ENCODE assay signal across 9 mouse cellular contexts in the genomic region with DNA sequence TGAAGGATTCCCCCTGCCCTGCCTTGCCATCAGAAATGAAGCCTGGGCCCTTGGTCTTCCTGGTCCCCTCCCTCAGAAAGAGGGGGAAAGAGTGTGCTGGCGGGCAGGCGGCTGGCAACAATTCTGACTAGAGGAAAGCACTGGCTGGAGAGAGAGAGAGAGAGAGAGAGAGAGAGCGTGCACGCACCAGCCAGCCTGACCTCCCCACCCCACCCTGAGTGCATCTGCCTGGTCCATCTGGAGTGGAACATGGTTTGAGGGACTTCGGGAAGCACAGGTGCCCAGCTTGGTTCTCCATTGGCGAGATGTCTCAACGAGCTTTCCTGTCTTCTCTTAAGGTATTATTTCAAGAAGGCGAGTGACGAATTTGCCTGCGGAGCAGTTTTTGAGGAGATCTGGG. TPM values are rescaled to one million over a fixed set of nuclear protein-coding genes. Genes with fewer than 3 reads are reported as not detected.
DNase-seq lines count a peak whose midpoint lies in the region; ATAC-seq and TF ChIP-seq lines count a peak whose summit lies in the region.
"Had no signal": no experiment of that assay in that cellular context is flagged by ENCODE, and none has a peak within 500 bp of the region (broad histone marks: within the 10 kb centered on the region; RNA-seq: fewer than 3 reads in every experiment).

No protein-coding gene starts in this region.

- no peak overlapping the region for H3K9ac ChIP-seq in forebrain, postnatal 0 days
- no peak overlapping the region for H3K9ac ChIP-seq in forebrain, embryonic 16.5 days (replicated peaks; ENCODE audit: low read depth, low read length)
- H3K9ac ChIP-seq in limb, embryonic 14.5 days (ENCODE audit: low read depth, low read length, severe bottlenecking): no peak overlapping the region
- H3K9ac ChIP-seq in kidney, embryonic 14.5 days (ENCODE audit: low read depth, low read length): no peak overlapping the region

- peaks cover 33% of the 10 kb centered on the region for H3K4me1 ChIP-seq in forebrain, embryonic 10.5 days
- H3K4me1 ChIP-seq in forebrain, postnatal 0 days (ENCODE audit: insufficient read depth): no peaks in the 10 kb centered on the region
- peaks cover 24% of the 10 kb centered on the region for H3K4me1 ChIP-seq in forebrain, embryonic 16.5 days (replicated peaks; ENCODE audit: control insufficient read depth, insufficient read depth, low read length)
- peaks cover 24% of the 10 kb centered on the region for H3K4me1 ChIP-seq in limb, embryonic 14.5 days (ENCODE audit: control insufficient read depth, insufficient read depth, low read length)
- H3K4me1 ChIP-seq in kidney, embryonic 14.5 days (ENCODE audit: control insufficient read depth, insufficient read depth, low read length): no peaks in the 10 kb centered on the region

- H3K27ac ChIP-seq in forebrain, embryonic 10.5 days: peak overlapping the region; percentile 65
- H3K27ac ChIP-seq in forebrain, postnatal 0 days (ENCODE audit: low read depth, low read length): no peak overlapping the region
- H3K27ac ChIP-seq in forebrain, embryonic 16.5 days (ENCODE audit: low read length): peak overlapping the region; percentile 20; the same call in 1 of the 2 replicates
- H3K27ac ChIP-seq in limb, embryonic 14.5 days (replicated peaks; ENCODE audit: low read depth, low read length): peak overlapping the region; percentile 80; the same call in 1 of the 2 replicates
- no peak overlapping the region for H3K27ac ChIP-seq in kidney, embryonic 14.5 days (ENCODE audit: low read depth, low read length)

- intact Hi-C loops in gastrocnemius, postnatal 36 days (cut with DNase I): no loop called here

- H3K4me3 ChIP-seq in forebrain, embryonic 10.5 days: no peak overlapping the region
- H3K4me3 ChIP-seq in forebrain, postnatal 0 days (ENCODE audit: low read depth, low read length): no peak overlapping the region
- H3K4me3 ChIP-seq in forebrain, embryonic 16.5 days (replicated peaks; ENCODE audit: low read length): no peak overlapping the region
- H3K4me3 ChIP-seq in limb, embryonic 14.5 days (replicated peaks; ENCODE audit: low read length): no peak overlapping the region
- H3K4me3 ChIP-seq in kidney, embryonic 14.5 days (ENCODE audit: low read length): no peak overlapping the region

- no peak overlapping the region for H3K4me2 ChIP-seq in forebrain, postnatal 0 days (ENCODE audit: low read depth)
- no peak overlapping the region for H3K4me2 ChIP-seq in forebrain, embryonic 16.5 days (ENCODE audit: low read length)
- H3K4me2 ChIP-seq in limb, embryonic 14.5 days (replicated peaks; ENCODE audit: low read depth, low read length, severe bottlenecking): no peak overlapping the region
- H3K4me2 ChIP-seq in kidney, embryonic 14.5 days (replicated peaks; ENCODE audit: low read depth, low read length): no peak overlapping the region

- H3K36me3 ChIP-seq in forebrain, embryonic 10.5 days (replicated peaks): peaks cover 85% of the 10 kb centered on the region
- peaks cover 42% of the 10 kb centered on the region for H3K36me3 ChIP-seq in forebrain, postnatal 0 days (ENCODE audit: insufficient read depth)
- peaks cover 24% of the 10 kb centered on the region for H3K36me3 ChIP-seq in forebrain, embryonic 16.5 days (ENCODE audit: control insufficient read depth, insufficient read depth)
- peaks cover 78% of the 10 kb centered on the region for H3K36me3 ChIP-seq in limb, embryonic 14.5 days (ENCODE audit: control insufficient read depth, insufficient read depth, low read length)
- H3K36me3 ChIP-seq in kidney, embryonic 14.5 days (ENCODE audit: control insufficient read depth, insufficient read depth, low read length): peaks cover 62% of the 10 kb centered on the region
- H3K36me3 ChIP-seq: G1E had no signal

- 89% methylated on average over 10 of the region's 10 CpGs for WGBS in forebrain, embryonic 10.5 days
- 65% methylated on average over 10 of the region's 10 CpGs for WGBS in forebrain, postnatal 0 days
- 52% methylated on average over 10 of the region's 10 CpGs for WGBS in forebrain, embryonic 16.5 days
- WGBS in limb, embryonic 14.5 days: 80% methylated on average over 10 of the region's 10 CpGs
- WGBS in kidney, embryonic 14.5 days: 94% methylated on average over 10 of the region's 10 CpGs

- no peak for ATAC-seq in forebrain, postnatal 0 days
- 0 out of 2 replicates have a peak, but pooled peaks have one; percentile 3 for ATAC-seq in forebrain, embryonic 16.5 days
- ATAC-seq in limb, embryonic 14.5 days (ENCODE audit: low FRiP score, low read depth): no peak
- no peak for ATAC-seq in kidney, embryonic 14.5 days (ENCODE audit: low FRiP score, low TSS enrichment)

- no peaks in the 10 kb centered on the region for H3K27me3 ChIP-seq in forebrain, embryonic 10.5 days (ENCODE audit: poor library complexity, severe bottlenecking)
- H3K27me3 ChIP-seq in forebrain, postnatal 0 days (ENCODE audit: insufficient read depth, low read length): no peaks in the 10 kb centered on the region
- H3K27me3 ChIP-seq in forebrain, embryonic 16.5 days (replicated peaks; ENCODE audit: control insufficient read depth, insufficient read depth, low read length): no peaks in the 10 kb centered on the region
- H3K27me3 ChIP-seq in limb, embryonic 14.5 days (ENCODE audit: control insufficient read depth, insufficient read depth, low read length): no peaks in the 10 kb centered on the region
- no peaks in the 10 kb centered on the region for H3K27me3 ChIP-seq in kidney, embryonic 14.5 days (ENCODE audit: control insufficient read depth, insufficient read depth, low read length)

- no peaks in the 10 kb centered on the region for H3K9me3 ChIP-seq in forebrain, embryonic 10.5 days
- H3K9me3 ChIP-seq in forebrain, postnatal 0 days (ENCODE audit: low read length): no peaks in the 10 kb centered on the region
- no peaks in the 10 kb centered on the region for H3K9me3 ChIP-seq in forebrain, embryonic 16.5 days (ENCODE audit: control insufficient read depth, low read length)
- no peaks in the 10 kb centered on the region for H3K9me3 ChIP-seq in limb, embryonic 14.5 days (ENCODE audit: control insufficient read depth, low read length)
- H3K9me3 ChIP-seq in kidney, embryonic 14.5 days (ENCODE audit: control insufficient read depth, low read length): no peaks in the 10 kb centered on the region

- TF ChIP-seq POLR2A in limb, embryonic 14.5 days (IDR thresholded peaks at IDR 0.05; ENCODE audit: borderline replicate concordance, extremely low read depth, insufficient read depth, insufficient read length): no peak

- TF ChIP-seq CTCF in forebrain, postnatal 0 days (IDR thresholded peaks at IDR 0.05; ENCODE audit: low read depth): no peak

- DNase-seq in forebrain, embryonic 10.5 days (ENCODE audit: extremely low spot score, low spot score): no peak
- DNase-seq in forebrain, postnatal 0 days: no peak
- DNase-seq in brain, adult 2 months (ENCODE audit: low read depth, low spot score): peak; percentile 53
- no peak for DNase-seq in limb, embryonic 14.5 days (ENCODE audit: low spot score)
- DNase-seq in gastrocnemius, postnatal 36 days: no peak
- no peak for DNase-seq in frontal cortex, postnatal 14 days (ENCODE audit: low spot score in 2 of 2)

RNA-seq across cellular contexts. Expression of a gene that starts 28.8 kb away (rescaled TPM):
- polyA plus RNA-seq in forebrain, embryonic 10.5 days (2016; fragmentation: Nextera tagmentation; extraction: Ambion mirVana): 12.8 and 14.3 TPM in 2 replicates
- total RNA-seq in forebrain, postnatal 0 days (2014; rRNA removed): 28.7 and 35.6 TPM in 2 replicates
- polyA plus RNA-seq in forebrain, postnatal 0 days (2015; fragmentation: Nextera tagmentation; extraction: Ambion mirVana): 4.5 and 5.0 TPM in 2 replicates
- polyA plus RNA-seq in forebrain, embryonic 16.5 days (2015; fragmentation: Nextera tagmentation; extraction: Ambion mirVana): 5.9 and 8.4 TPM in 2 replicates
- polyA plus RNA-seq in limb, embryonic 14.5 days (2012; rRNA removed): 50.9 and 58.2 TPM in 2 replicates
- 22.6 and 22.7 TPM in 2 replicates for polyA plus RNA-seq in limb, embryonic 14.5 days (2014; fragmentation: Nextera tagmentation; extraction: Ambion mirVana)
- 10 to 100 TPM in 1 of 2 experiments, 1 to 10 TPM in 1; 7.0 to 15.0 TPM for total RNA-seq in gastrocnemius, postnatal 36 days (2021)
- 8.0 and 11.5 TPM in 2 replicates for polyA plus RNA-seq in kidney, embryonic 14.5 days (2014; fragmentation: Nextera tagmentation; extraction: Ambion mirVana)
- total RNA-seq: G1E had no signal
- polyA plus RNA-seq: G1E had no signal

Comparison
In these comparisons a context has a peak if more than half of its experiments do, and no peak if none do; other contexts are left out.
1. H3K27ac ChIP-seq: peak in forebrain, embryonic 10.5 days (single experiment), forebrain, embryonic 16.5 days (single experiment) and limb, embryonic 14.5 days (single experiment); none in forebrain, postnatal 0 days (single experiment) and kidney, embryonic 14.5 days (single experiment).